Mouse (Mus musculus): ENCODE results near the gene Apba3.

DNA sequence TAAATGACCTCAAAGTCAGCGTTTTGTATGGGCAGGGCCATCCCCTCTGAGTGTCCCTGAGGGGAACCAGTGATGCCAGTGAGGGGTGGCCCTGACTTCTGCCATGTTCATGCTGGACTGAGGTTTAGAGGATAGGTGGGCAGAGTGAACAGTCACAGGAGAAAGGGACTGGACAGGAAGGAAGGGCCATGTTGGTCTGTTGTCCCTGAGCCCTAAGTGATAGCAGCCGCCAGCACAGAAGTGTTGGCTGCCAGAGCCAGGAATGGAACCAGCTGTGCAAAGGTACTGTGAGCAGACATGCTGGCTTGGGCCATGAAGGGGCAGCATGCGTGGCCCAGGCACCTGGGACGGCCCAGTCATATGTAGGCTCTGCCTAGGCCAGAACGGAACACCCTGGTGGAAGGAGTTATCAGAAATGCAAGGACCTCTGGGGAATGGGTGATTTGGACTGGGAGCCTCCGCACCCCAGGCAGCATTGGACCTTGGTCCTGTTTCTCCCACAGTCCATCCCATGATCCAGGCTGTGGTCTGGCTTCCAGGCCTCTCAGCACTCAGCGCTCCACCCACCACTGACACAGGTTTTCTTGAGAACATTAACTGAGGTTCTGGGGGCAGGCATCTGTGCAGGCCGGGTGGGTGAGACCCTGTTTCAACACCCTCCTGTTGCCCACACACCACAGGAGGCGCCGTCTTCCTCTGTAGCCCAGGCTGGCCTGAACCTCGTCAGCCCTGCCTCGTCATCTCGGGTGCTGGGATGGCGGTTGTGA lies 33.0 kb downstream of the Apba3 start:
- TF ChIP-seq E2F4 (IDR thresholded peaks at IDR 0.05; ENCODE audit: borderline replicate concordance, low read depth, low read length), result no peak
- no peak for TF ChIP-seq ETS1 (IDR thresholded peaks at IDR 0.05; ENCODE audit: low read depth, low read length)
- no peak for TF ChIP-seq CTCF (IDR thresholded peaks at IDR 0.05 in 2 of 3, conservative IDR thresholded peaks at IDR 0.05 in 1 of 3; ENCODE audit: control insufficient read depth in 1 of 3, insufficient read depth in 1 of 3, low read depth in 2 of 3, low read length in 3 of 3, poor library complexity in 1 of 3, severe bottlenecking in 1 of 3)
- no peak for TF ChIP-seq TBP (IDR thresholded peaks at IDR 0.05; ENCODE audit: low read depth, low read length)
- no peak for TF ChIP-seq KAT2A (conservative IDR thresholded peaks at IDR 0.05; ENCODE audit: low read depth, low read length)
- no peak for TF ChIP-seq POLR2AphosphoS2 (IDR thresholded peaks at IDR 0.05; ENCODE audit: low read length)
